Mouse (Mus musculus) adrenal gland (tissue): Measurements from ENCODE around the gene Inpp4a.

ENCODE experiments used
- intact Hi-C: fragments of 180-260 bp; cut with DNase I; formaldehyde crosslinking; loops from one replicate; pipeline ENCODE4 v1.15.1; 2025

Gene Inpp4a

DNA sequence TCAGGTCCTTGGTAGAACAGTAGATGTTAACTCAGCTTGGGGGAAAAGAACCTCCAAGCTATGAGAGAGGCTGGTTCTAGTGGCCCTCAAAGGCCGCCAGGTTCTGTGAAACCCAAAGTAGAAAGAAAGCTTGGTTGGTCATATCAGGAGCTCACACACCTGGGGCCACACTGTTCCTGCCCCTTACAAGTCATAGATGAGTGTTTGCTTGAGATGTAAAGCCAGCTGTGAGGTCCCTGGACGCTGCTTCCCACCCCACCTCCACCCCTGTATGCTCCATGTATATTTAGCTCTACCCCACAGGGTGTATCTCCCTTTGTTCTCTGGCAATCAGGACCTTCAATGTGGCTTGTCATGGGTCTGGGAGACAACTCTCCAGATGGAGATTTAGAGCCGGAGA lies 109.0 kb downstream of the Inpp4a start:
- intact Hi-C loops = no loop called here

DNA sequence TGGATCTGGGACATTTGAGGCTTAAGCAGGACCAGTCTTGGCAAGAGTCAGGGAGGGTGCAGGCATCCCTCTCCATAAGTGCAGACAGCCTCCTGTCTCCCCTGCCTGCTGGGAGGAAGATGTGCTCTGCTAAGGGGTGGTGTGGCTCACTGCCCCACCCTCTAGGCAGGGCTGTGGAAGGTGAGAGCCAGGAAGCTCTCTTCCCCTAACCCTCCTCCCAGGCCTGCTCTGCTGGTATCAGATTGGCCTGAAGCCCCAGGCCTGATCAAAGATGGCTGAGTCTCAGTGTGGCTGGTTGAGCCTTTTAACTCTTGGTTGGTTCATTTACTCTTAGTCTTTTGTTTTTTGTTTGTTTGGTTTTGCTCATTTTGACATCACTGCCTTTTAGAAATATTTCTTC lies 110.0 kb downstream of the Inpp4a start:
- intact Hi-C loops = no loop called here

DNA sequence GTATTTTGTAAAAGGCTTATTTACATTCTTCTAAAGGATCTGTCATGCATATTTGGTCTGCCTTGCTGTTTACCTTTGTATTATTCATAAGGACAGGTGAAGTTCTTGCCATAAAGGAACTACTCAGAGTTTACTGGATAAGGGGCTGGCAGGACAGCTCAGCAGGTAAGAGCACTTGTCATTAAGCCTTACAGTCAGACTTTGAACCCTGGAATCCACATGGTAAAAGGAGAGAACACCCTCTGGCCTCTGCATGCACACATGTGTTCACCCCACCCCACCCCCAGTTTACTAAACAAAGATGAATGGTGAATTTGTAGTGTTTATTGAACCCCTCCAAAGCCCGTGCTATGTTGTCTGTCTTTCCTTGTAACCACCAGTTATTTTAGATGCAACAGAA lies 115.7 kb downstream of the Inpp4a start:
- intact Hi-C loops = no loop called here

DNA sequence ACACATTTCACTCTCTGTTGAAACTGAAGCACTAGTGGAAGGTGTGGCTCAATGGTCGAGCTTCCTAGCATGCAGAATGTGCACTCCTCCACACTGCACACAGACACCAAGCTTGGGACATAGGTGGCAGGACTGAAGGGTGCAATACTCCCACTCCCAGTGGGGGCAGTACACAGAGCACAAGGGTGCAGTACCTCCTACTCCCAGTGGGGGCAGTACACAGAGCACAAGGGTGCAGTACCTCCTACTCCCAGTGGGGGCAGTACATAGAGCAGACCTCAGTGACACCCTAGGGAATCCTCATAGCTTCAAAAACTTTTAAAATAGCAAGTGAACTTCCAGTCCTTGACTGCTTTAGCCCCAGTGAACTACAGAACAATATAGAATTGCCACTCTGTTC lies 119.8 kb downstream of the Inpp4a start:
- intact Hi-C loops = no loop called here

DNA sequence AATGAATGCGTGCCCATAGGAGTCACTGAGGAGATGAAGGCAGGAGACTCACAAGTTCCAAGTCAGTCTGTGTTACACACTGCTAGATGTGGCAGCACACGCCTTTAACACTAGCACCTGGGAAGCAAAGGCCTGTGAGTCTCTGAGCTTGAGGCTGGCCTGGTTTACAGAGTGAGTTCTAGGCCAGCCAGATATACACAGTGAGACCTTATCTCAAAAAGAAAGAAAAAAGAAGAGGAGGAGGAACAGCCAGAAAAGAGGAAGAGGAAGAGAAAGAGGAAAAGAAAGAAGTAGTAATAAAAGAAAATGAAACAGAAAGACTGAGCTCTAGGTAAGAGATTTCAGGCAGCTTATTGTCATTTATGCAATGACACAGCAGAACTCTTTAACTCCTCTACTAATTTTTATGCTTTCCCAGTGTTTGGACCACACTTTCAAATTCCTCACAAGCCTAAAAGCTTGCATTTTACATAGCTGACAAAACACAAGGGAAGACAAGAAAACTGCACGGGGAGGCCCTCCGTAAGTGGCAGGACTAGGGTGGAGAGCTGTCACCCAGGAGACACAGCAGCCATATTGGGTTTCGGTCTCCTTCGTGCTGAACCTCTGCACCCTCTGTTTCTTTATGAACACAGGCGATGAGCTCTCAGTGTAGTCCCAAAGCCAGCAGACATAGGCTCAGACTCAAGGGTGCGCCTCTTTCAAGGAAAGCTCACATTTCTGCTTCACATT lies 127.6 kb downstream of the Inpp4a start:
- intact Hi-C loops = no loop called here

DNA sequence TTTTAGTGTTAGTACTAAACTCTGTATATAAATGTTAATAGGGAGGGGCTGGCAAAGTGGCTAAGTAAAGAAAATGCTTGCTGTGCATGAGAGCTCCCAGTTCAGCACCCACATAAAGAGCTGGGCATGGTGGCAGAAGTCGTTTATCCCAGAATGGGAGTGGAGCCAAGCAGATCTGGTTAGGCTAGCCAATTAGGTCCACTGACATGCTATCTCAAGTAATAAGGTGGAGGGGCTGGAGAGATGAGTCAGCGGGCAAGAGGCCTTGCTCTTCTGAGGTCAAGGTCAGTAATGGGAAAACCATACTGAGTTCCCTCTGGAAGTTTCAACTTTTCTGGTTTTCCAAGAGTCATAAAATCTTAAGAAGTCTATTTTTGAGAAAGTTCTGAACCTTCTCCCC lies 129.2 kb downstream of the Inpp4a start:
- intact Hi-C loops = no loop called here

DNA sequence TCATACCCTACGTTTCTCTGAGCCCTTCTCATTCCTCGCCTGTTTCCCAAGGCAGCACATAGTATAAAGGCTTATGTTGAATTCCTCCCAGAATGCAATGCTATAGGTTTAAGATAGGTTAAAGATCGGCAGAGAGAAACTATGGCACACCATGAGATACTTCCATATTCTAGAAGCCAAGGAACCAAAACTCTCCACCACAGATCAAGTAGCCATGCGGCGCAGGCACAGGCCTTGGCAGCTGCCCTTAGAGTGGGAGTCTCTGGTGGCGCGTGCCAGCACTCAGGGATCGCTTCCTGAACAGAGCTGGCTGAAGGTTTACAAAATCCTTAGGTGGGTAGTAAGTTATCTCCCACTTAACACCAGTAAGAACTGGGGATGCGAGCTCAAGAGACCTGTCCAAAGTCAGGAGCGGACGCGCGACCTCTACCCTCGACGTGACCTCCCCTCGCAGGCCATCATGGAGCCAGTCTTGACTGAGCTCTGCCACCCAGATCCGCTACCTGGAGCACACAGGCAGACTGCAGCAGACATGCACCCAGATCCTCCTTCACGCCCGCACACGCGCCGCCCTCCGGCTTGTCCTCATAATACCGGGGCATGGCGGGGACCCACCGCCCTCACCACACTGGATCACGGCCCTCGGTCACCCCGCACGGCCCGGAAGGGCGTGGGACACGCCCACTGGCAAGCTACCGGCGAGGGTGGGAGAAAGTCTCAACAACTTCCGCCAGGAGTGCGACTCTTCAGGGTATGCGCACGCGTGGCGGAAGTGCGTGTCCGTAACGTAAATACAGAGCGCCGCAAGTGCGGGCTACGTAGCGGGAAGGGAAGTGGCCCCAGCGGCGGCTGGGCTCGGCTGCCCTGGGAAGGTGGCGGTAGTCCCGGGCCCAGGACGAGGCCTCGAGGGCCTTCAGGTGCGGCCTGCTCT lies 130.0 kb downstream of the Inpp4a start, which contains the start of the genes Coa5 and Unc50:
TSS of gene Coa5 (minus strand) at position 738 of the 931 bp plus-strand sequence.
TSS of gene Unc50 (plus strand) at position 774 of the 931 bp plus-strand sequence.
- intact Hi-C loops = no loop called here

DNA sequence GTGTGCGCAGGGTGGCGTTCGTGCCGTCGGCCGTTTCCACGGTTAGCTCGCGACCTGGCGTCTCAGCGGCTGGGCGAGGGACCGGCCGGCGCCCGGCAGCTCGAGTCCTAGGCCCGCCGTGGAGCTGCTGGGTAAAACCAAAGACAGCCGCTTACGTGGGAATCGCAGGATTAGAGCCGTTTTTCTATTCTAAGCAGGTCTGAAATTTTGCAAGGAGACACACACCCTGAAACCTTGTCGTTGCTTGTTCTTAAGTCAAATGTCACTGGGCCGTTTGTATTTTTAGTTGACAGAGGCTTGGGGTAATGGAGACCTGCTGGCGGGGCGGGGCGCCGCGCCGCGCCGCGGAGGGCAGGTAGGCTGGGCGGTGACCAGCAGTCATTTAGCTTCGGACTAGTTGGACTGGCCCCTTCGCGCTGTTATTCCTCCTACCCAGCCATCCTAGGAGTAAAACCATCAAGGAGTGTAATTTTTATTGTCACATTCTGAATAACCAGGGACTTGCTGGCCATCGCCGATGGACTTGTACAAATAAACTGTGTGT lies 130.7 kb downstream of the Inpp4a start:
- intact Hi-C loops = no loop called here

DNA sequence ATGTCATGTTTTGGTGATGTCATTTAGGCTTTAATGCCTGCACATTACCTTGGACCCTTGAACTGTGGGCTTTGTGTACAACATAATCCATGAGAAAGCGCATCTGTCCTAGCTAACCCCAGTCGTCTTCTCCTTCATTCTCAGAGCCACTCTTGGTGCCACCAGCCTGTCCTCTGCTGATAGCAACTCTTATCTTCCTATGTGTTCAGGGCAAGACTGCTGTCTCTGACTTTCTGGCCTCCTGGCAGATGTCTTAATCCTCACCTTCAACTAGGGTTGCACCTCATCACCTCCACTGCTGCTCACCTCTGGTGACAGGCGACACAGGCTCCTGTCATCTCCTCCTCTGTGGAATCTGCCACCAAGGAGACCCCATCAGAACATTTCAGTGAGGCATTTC lies 136.8 kb downstream of the Inpp4a start:
- intact Hi-C loops = no loop called here

DNA sequence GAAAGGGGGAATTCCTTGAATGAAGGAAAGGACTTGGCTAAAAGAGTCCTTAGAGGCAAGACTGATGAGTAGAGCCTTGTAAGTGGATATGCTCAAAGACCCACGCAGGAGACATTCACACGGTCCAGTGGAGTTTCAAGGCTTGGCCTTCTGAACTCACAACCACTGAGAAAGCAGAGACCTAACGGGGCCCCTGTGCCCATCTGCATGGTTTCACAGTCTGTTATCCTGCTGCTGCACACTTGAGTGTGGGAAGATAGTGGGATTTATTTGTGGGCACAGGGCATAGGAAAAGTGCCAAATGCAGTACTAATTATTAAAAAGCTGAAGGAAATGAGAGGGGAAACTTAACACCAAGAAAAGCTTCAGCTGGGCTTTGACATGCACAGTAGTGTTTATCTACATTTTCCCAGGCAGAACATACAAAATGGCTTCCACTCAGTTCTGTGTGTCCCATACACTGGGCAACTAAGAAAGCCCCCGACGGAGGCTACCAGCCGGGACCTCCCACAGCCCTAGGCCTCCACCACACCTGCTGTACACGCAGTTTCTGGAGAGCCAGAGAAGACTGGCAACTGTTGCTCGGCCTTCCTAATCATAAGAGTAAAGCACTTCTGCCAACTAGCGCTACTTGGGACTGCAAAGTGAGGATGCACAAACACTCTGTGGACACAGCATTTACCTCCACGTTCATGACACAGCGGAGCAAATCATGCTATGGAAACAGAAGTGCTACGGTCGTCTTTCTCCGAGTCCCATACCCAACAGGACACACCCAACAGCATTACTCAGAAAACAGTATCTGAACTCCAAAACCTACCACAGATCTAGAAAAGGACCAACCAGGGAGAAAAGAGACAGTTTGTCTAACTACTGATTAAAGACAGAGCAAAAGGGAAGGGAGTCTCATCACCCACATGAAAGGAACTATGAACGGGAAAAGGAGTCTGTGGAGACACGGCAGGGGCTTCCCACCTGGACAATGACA lies 143.5 kb downstream of the Inpp4a start:
- intact Hi-C loops = no loop called here

DNA sequence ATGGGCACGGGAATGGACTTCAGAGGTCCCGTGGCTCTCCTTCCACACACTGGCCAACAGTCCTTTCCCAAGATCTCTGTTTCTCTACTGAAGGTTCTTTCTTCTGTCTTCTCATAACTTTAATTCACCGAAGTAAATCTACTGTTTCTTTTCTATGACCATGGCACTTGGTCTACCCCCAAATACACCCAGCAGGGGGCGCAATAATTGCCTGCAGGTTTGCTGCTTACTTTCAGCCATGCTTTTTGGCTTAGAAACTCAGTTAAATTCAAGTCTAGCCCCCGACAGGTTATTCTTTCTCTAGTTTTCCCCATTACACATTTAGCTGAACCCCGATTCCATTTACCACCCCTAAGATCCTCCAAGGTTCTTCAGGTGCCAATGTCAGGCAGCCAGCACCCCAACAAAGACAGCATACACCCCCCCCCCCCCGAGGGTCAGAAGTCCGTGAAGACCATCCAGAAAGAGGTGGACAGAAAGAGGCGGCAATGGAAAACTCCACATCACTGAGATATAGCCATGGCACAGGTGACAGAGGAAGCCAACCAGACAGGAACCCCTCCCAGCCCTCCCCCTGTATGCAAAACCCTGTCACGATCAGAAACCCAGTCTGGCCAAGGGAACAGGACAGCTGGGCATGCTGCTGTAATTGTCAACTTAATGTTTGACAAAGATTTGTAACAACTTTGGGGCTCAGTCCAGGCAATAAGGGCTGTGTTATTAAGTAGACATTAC lies 148.9 kb downstream of the Inpp4a start:
- intact Hi-C loops = loop anchor here (1.0 kb wide), 1 partner anchor 186 kb away; no protein-coding TSS in a partner anchor

DNA sequence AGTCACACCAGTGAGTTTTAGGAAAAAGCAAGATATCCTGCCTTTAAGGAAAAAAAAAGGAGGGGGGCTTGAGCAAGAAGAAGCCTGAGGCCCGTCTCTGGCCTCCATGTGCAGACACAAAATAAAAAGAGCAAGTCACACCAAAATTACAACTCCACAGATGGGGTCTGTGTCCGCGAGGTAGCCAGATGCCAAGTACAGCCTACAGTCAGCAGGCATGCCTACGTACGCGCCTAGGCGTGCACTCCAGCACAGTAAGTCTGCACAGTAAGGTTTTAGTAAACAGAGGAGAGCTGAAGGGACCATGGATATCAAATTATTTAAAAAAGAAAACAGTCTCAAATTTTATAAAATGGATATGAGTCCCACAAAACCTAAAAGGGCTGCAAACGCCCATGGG lies 151.6 kb downstream of the Inpp4a start:
- intact Hi-C loops = no loop called here

DNA sequence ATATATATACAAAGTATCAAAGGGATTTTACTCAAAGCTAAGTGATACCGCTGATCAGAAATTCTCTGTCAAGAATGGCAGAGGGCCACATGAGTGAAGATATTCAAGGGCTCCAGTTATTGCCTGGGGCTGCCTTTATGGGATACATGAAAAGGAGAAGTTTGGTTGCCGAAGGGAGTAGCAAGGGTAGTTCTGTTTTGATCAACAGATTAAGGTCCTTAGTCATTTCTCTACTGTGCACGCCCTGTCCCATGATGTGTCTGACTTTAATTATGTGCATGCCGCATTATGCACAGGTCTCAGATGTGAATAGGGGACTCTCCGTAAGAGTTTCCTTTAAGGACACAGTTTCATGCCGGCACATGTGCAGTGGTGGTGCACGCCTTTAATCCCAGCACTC lies 157.9 kb downstream of the Inpp4a start:
- intact Hi-C loops = no loop called here
